Mouse (Mus musculus): ENCODE measurements at regions not wholly inside any gene's neighbourhood (a gene's known extent, or its start where the extent isn't known, plus 50 kb on each side); places are given as distances from the start of the nearest gene placed in this dataset.

- TF ChIP-seq CTCF (conservative IDR thresholded peaks at IDR 0.05; ENCODE audit: insufficient read depth, insufficient read length, low read depth, low read length) (no peak), POLR2A (IDR thresholded peaks at IDR 0.05; ENCODE audit: low read depth, low read length) (no peak)
These were observed 90.7 kb upstream of the Irs2 start for GRCm38 (mm10) chr8:11098790-11099590.
